Mouse (Mus musculus): ENCODE results near the gene Cfap100. TPM values are rescaled to one million over a fixed set of nuclear protein-coding genes. Genes with fewer than 3 reads are reported as not detected.
A peak's percentile ranks its signal among the peaks of the same experiment; 100 is the strongest.

Cfap100 gene
- polyA plus RNA-seq, 1 experiment from 2014 or later: 0.57 TPM

GRCm38 (mm10) chr6:90466079-90466478, 37.5 kb upstream of the Cfap100 start:
- H3K4me1 ChIP-seq (ENCODE audit: insufficient read depth): peaks cover 10% of the 10 kb centered on the region; the same call in 1 of the 2 replicates
- H3K4me3 ChIP-seq (ENCODE audit: low read depth, low read length): no peak overlapping the region
- H3K36me3 ChIP-seq (ENCODE audit: insufficient read depth): peaks cover 5% of the 10 kb centered on the region; the same call in 1 of the 2 replicates
- H3K27me3 ChIP-seq (ENCODE audit: insufficient read depth, low read length): peaks cover 13% of the 10 kb centered on the region
- no peak overlapping the region for H3K9ac ChIP-seq
- H3K27ac ChIP-seq (ENCODE audit: low read depth): no peak overlapping the region
- no peak overlapping the region for H3K4me2 ChIP-seq
- DNase-seq (peak; percentile 21), ATAC-seq (ENCODE audit: insufficient read depth) (no peak)
- WGBS: 74% methylated on average over 10 of the region's 10 CpGs
- no peaks in the 10 kb centered on the region for H3K9me3 ChIP-seq (ENCODE audit: low read depth, low read length)
- no peak for TF ChIP-seq CTCF (IDR thresholded peaks at IDR 0.05; ENCODE audit: low read depth)

GRCm38 (mm10) chr6:90465028-90465640, 36.5 kb upstream of the Cfap100 start:
- H3K4me3 ChIP-seq (ENCODE audit: low read depth, low read length): no peak overlapping the region
- DNase-seq: no peak
- no peak for ATAC-seq (ENCODE audit: insufficient read depth)
- 91% methylated on average over 11 of the region's 11 CpGs for WGBS
- peaks cover 6% of the 10 kb centered on the region; the same call in 1 of the 2 replicates for H3K4me1 ChIP-seq (ENCODE audit: insufficient read depth)
- peaks cover 5% of the 10 kb centered on the region; the same call in 1 of the 2 replicates for H3K36me3 ChIP-seq (ENCODE audit: insufficient read depth)
- H3K4me2 ChIP-seq: no peak overlapping the region
- H3K9ac ChIP-seq: no peak overlapping the region
- H3K27ac ChIP-seq (ENCODE audit: low read depth): no peak overlapping the region
- H3K9me3 ChIP-seq (ENCODE audit: low read depth, low read length): no peaks in the 10 kb centered on the region
- peaks cover 18% of the 10 kb centered on the region for H3K27me3 ChIP-seq (ENCODE audit: insufficient read depth, low read length)
- TF ChIP-seq CTCF (IDR thresholded peaks at IDR 0.05; ENCODE audit: low read depth): no peak

GRCm38 (mm10) chr6:90463890-90464421, 35.4 kb upstream of the Cfap100 start:
- peak; percentile 29 for DNase-seq
- peaks cover 5% of the 10 kb centered on the region; the same call in 1 of the 2 replicates for H3K36me3 ChIP-seq (ENCODE audit: insufficient read depth)
- H3K9me3 ChIP-seq (ENCODE audit: low read depth, low read length): no peaks in the 10 kb centered on the region
- peaks cover 6% of the 10 kb centered on the region; the same call in 1 of the 2 replicates for H3K4me1 ChIP-seq (ENCODE audit: insufficient read depth)
- peak overlapping the region; percentile 67 for H3K4me3 ChIP-seq (ENCODE audit: low read depth, low read length)
- peak; percentile 4; the same call in 1 of the 2 replicates for ATAC-seq (ENCODE audit: insufficient read depth)
- peaks cover 18% of the 10 kb centered on the region for H3K27me3 ChIP-seq (ENCODE audit: insufficient read depth, low read length)
- H3K27ac ChIP-seq (ENCODE audit: low read depth): peak overlapping the region; percentile 31; the same call in 1 of the 2 replicates
- no peak for TF ChIP-seq CTCF (IDR thresholded peaks at IDR 0.05; ENCODE audit: low read depth)
- peak overlapping the region; percentile 100 for H3K4me2 ChIP-seq
- peak overlapping the region; percentile 33; the same call in 1 of the 2 replicates for H3K9ac ChIP-seq
- 31% methylated on average over 7 of the region's 7 CpGs for WGBS

- peak overlapping the region; percentile 100 for H3K4me2 ChIP-seq
- peaks cover 5% of the 10 kb centered on the region; the same call in 1 of the 2 replicates for H3K36me3 ChIP-seq (ENCODE audit: insufficient read depth)
- H3K27me3 ChIP-seq (ENCODE audit: insufficient read depth, low read length): peaks cover 18% of the 10 kb centered on the region
- DNase-seq: peak; percentile 91
- peak overlapping the region; percentile 67 for H3K4me3 ChIP-seq (ENCODE audit: low read depth, low read length)
- peak; percentile 91 for ATAC-seq (ENCODE audit: insufficient read depth)
- H3K9me3 ChIP-seq (ENCODE audit: low read depth, low read length): no peaks in the 10 kb centered on the region
- H3K4me1 ChIP-seq (ENCODE audit: insufficient read depth): peaks cover 6% of the 10 kb centered on the region; the same call in 1 of the 2 replicates
- H3K27ac ChIP-seq (ENCODE audit: low read depth): peak overlapping the region; percentile 54; the same call in 1 of the 2 replicates
- under 1% methylated on average over 31 of the region's 31 CpGs for WGBS
- H3K9ac ChIP-seq: peak overlapping the region; percentile 65
- no peak; the same call in 1 of the 2 replicates for TF ChIP-seq CTCF (IDR thresholded peaks at IDR 0.05; ENCODE audit: low read depth)
Measured at GRCm38 (mm10) chr6:90463228-90463862, 34.7 kb upstream of the Cfap100 start.

- Histone ChIP-seq H3K27ac (ENCODE audit: low read depth) (peak overlapping the region; percentile 54; the same call in 1 of the 2 replicates), H3K36me3 (ENCODE audit: insufficient read depth) (peaks cover 5% of the 10 kb centered on the region; the same call in 1 of the 2 replicates), H3K4me2 (peak overlapping the region; percentile 100), H3K9ac (peak overlapping the region; percentile 65), H3K9me3 (ENCODE audit: low read depth, low read length) (no peaks in the 10 kb centered on the region), H3K27me3 (ENCODE audit: insufficient read depth, low read length) (peaks cover 18% of the 10 kb centered on the region), H3K4me1 (ENCODE audit: insufficient read depth) (peaks cover 6% of the 10 kb centered on the region; the same call in 1 of the 2 replicates), H3K4me3 (ENCODE audit: low read depth, low read length) (peak overlapping the region; percentile 67)
- WGBS: under 1% methylated on average over 38 of the region's 38 CpGs
- TF ChIP-seq CTCF (IDR thresholded peaks at IDR 0.05; ENCODE audit: low read depth): no peak
- peak; percentile 34 for DNase-seq
- ATAC-seq (ENCODE audit: insufficient read depth): peak; percentile 48
Measured at GRCm38 (mm10) chr6:90462841-90463227, 34.2 kb upstream of the Cfap100 start.

- under 1% methylated on average over 51 of the region's 70 CpGs for WGBS
- H3K4me1 ChIP-seq (ENCODE audit: insufficient read depth): peaks cover 6% of the 10 kb centered on the region; the same call in 1 of the 2 replicates
- ATAC-seq (ENCODE audit: insufficient read depth) (peak; percentile 68), DNase-seq (peak; percentile 91)
- H3K9me3 ChIP-seq (ENCODE audit: low read depth, low read length): no peaks in the 10 kb centered on the region
- peak within 1 kb of the TSS; percentile 54; the same call in 1 of the 2 replicates for H3K27ac ChIP-seq (ENCODE audit: low read depth)
- H3K4me2 ChIP-seq: peak within 1 kb of the TSS; percentile 100
- peak within 1 kb of the TSS; percentile 65 for H3K9ac ChIP-seq
- peaks cover 18% of the 10 kb centered on the region for H3K27me3 ChIP-seq (ENCODE audit: insufficient read depth, low read length)
- peak within 1 kb of the TSS; percentile 67 for H3K4me3 ChIP-seq (ENCODE audit: low read depth, low read length)
- no peak for TF ChIP-seq CTCF (IDR thresholded peaks at IDR 0.05; ENCODE audit: low read depth)
- H3K36me3 ChIP-seq (ENCODE audit: insufficient read depth): peaks cover 2% of the 10 kb centered on the region; the same call in 1 of the 2 replicates
Measured at GRCm38 (mm10) chr6:90462181-90462706, 33.6 kb upstream of the Cfap100 start, which contains the start of gene Klf15. Gene Klf15 (plus strand): TSS chr6:90462576.

Measured in lung, embryonic 14.5 days (tissue).